Mouse (Mus musculus): Measurements from ENCODE around the gene Tmed5.
"Not testable (repeated sequence)": the region's sequence is repeated elsewhere in the genome, so short reads cannot be mapped to it uniquely, and the experiment has no call there.

Tmed5 gene

GRCm38 (mm10) chr5:108132441-108133243 is at the start of gene Tmed5, which contains the start of gene Ccdc18:
Gene Tmed5 (minus strand): TSS chr5:108132620.
Gene Ccdc18 (plus strand): TSS chr5:108132875.
- peak; percentile 98 for DNase-seq (ENCODE audit: low read depth)

GRCm38 (mm10) chr5:108163695-108164094 is 31.3 kb upstream of the Tmed5 start:
- DNase-seq (ENCODE audit: low read depth) = no peak

GRCm38 (mm10) chr5:108160796-108161195 is 28.4 kb upstream of the Tmed5 start:
- no peak for DNase-seq (ENCODE audit: low read depth)

- DNase-seq (ENCODE audit: low read depth) = no peak
These were observed 20.2 kb upstream of the Tmed5 start for GRCm38 (mm10) chr5:108152592-108152991.

GRCm38 (mm10) chr5:108131849-108132440 is 475 bp downstream of the Tmed5 start:
- DNase-seq (ENCODE audit: low read depth) = no peak

GRCm38 (mm10) chr5:108120221-108120900 is 12.1 kb downstream of the Tmed5 start:
- DNase-seq (ENCODE audit: low read depth) = no peak

- no peak for DNase-seq (ENCODE audit: low read depth)
These were observed 14.7 kb downstream of the Tmed5 start for GRCm38 (mm10) chr5:108117693-108118092.

GRCm38 (mm10) chr5:108109346-108109745 is 23.1 kb downstream of the Tmed5 start:
- no peak for DNase-seq (ENCODE audit: low read depth)

GRCm38 (mm10) chr5:108104306-108104705 is 28.1 kb downstream of the Tmed5 start:
- no peak for DNase-seq (ENCODE audit: low read depth)

- DNase-seq (ENCODE audit: low read depth) = no peak
These were observed 32.2 kb downstream of the Tmed5 start for GRCm38 (mm10) chr5:108100196-108100595.

GRCm38 (mm10) chr5:108097676-108098075 is 34.7 kb downstream of the Tmed5 start:
- DNase-seq (ENCODE audit: low read depth) = no peak

- DNase-seq (ENCODE audit: low read depth) = not testable (repeated sequence)
These were observed 39.7 kb downstream of the Tmed5 start for GRCm38 (mm10) chr5:108092731-108093130.

GRCm38 (mm10) chr5:108085440-108085839 is 47.0 kb downstream of the Tmed5 start:
- DNase-seq (ENCODE audit: low read depth) = no peak

- DNase-seq (ENCODE audit: low read depth) = no peak
These were observed 50.0 kb downstream of the Tmed5 start for GRCm38 (mm10) chr5:108082380-108082779.

- peak; percentile 40 for DNase-seq (ENCODE audit: low read depth)
These were observed 52.8 kb downstream of the Tmed5 start for GRCm38 (mm10) chr5:108079603-108080002.

GRCm38 (mm10) chr5:108076833-108077540 is 55.4 kb downstream of the Tmed5 start:
- DNase-seq (ENCODE audit: low read depth) = no peak

GRCm38 (mm10) chr5:108076241-108076640 is 56.2 kb downstream of the Tmed5 start:
- DNase-seq (ENCODE audit: low read depth) = no peak

GRCm38 (mm10) chr5:108072301-108072700 is 60.1 kb downstream of the Tmed5 start:
- no peak for DNase-seq (ENCODE audit: low read depth)

GRCm38 (mm10) chr5:108065465-108066411 is 66.7 kb downstream of the Tmed5 start, which contains the start of gene Mtf2:
Gene Mtf2 (plus strand): TSS chr5:108065674.
- peak; percentile 77 for DNase-seq (ENCODE audit: low read depth)

- DNase-seq (ENCODE audit: low read depth) = no peak
These were observed 72.0 kb downstream of the Tmed5 start for GRCm38 (mm10) chr5:108060413-108060812.
